Mouse (Mus musculus): ENCODE measurements around the gene Slk.

DNA sequence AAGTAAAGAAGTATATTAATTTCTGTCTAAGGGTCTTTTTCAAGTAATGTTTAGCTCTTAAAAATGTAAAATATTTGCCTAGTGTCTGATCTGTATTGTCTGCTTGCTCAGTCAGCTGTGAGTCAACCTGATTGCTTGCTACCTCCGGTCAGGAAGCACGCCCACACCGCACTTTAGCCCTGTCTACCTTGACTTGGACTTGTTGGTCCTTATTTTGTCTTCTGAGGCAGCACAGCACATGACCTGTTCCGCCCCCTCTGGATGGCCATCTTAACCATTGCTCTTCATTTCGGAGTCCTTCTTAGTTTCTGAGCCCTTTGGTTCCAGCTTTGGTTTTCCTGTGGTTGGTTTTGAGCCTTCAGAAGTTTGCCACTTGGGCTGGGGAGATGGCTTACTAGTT, 52.3 kb downstream of the Slk start:
- TF ChIP-seq CTCF (IDR thresholded peaks at IDR 0.05; ENCODE audit: low read depth, low read length) (no peak), POLR2A (IDR thresholded peaks at IDR 0.05; ENCODE audit: borderline replicate concordance, low read depth, low read length) (no peak)
